ENCODE assay signal across 21 mouse cellular contexts in the genomic region with DNA sequence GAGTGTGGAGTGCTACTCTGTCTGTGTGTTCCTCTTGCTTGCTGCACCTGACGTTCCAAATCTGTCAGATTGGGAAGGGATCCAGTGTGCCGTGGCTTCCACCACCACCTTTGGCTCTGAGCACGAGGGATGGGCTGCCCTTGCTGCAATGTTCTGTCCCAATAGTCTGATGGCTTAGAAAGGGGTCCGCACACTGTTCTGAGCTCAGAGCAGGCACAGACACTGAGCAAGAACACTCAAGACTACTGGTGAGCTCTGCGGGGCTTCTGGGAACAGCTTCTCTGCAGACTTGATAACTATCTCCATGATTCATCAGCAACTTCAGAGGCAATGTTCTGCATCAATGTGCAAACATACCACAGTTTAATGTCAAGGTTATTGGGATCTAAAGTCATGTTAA. TPM values are rescaled to one million over a fixed set of nuclear protein-coding genes. Genes with fewer than 3 reads are reported as not detected.
DNase-seq lines count a peak whose midpoint lies in the region; ATAC-seq and TF ChIP-seq lines count a peak whose summit lies in the region.
"Had no signal": no experiment of that assay in that cellular context is flagged by ENCODE, and none has a peak within 500 bp of the region (broad histone marks: within the 10 kb centered on the region; RNA-seq: fewer than 3 reads in every experiment).

No protein-coding gene starts in this region.

- H3K27me3 ChIP-seq in liver, adult 2 months (ENCODE audit: control insufficient read depth, insufficient read depth, low read length) = no peaks in the 10 kb centered on the region
- no peaks in the 10 kb centered on the region for H3K27me3 ChIP-seq in liver, embryonic 11.5 days (replicated peaks; ENCODE audit: control insufficient read depth, insufficient read depth, low read length)
- H3K27me3 ChIP-seq: embryonic facial prominence, embryonic 12.5 days; embryonic facial prominence, embryonic 15.5 days; forebrain, embryonic 12.5 days had no signal

- H3K4me2 ChIP-seq in liver, embryonic 11.5 days = no peak overlapping the region
- H3K4me2 ChIP-seq: embryonic facial prominence, embryonic 12.5 days; embryonic facial prominence, embryonic 15.5 days; forebrain, embryonic 12.5 days had no signal

- no peak overlapping the region for H3K9ac ChIP-seq in liver, adult 2 months (ENCODE audit: low read depth, low read length)
- H3K9ac ChIP-seq in liver, embryonic 11.5 days (ENCODE audit: low read depth, low read length) = no peak overlapping the region
- H3K9ac ChIP-seq: embryonic facial prominence, embryonic 12.5 days; embryonic facial prominence, embryonic 15.5 days; forebrain, embryonic 12.5 days had no signal

- 59% methylated on average over 5 of the region's 5 CpGs for WGBS in liver, adult 2 months
- WGBS in liver, embryonic 11.5 days = 75% methylated on average over 5 of the region's 5 CpGs

- peak; percentile 53 to 84 for DNase-seq in adrenal gland, adult (ENCODE audit: inconsistent age in 2 of 2, low spot score in 1 of 2)
- no peak for DNase-seq in adrenal gland, postnatal 25 days
- DNase-seq in adrenal gland, postnatal 10 days = peak; percentile 26
- no peak for DNase-seq in adrenal gland, adult 8-10 months
- DNase-seq in liver, adult 2 months (ENCODE audit: extremely low read depth, low read depth, low spot score) = peak; percentile 42
- DNase-seq in liver, embryonic 11.5 days (ENCODE audit: low spot score) = no peak
- DNase-seq in adrenal gland, postnatal 36 days = peak; percentile 24 to 27
- no peak for DNase-seq in frontal cortex, postnatal 14 days (ENCODE audit: low spot score in 2 of 2)
- DNase-seq: cerebellum, adult 11 months; cerebellum, adult 18-20 months; cerebellum, adult 8-10 months; cerebellum, adult 9-11 months; cerebellum, postnatal 36 days; embryo, embryonic 11 days had no signal

- H3K79me2 ChIP-seq in liver, adult 2 months (ENCODE audit: control insufficient read depth, insufficient read depth, low read length) = peaks cover 19% of the 10 kb centered on the region; the same call in 1 of the 2 replicates

- no peaks in the 10 kb centered on the region for H3K9me3 ChIP-seq in liver, embryonic 11.5 days (ENCODE audit: control insufficient read depth, low read length)
- H3K9me3 ChIP-seq: embryonic facial prominence, embryonic 12.5 days; embryonic facial prominence, embryonic 15.5 days; forebrain, embryonic 10.5 days; forebrain, embryonic 12.5 days had no signal

- no peak for ATAC-seq in liver, embryonic 11.5 days (replicated peaks; ENCODE audit: low FRiP score)
- ATAC-seq: forebrain, embryonic 14.5 days; forebrain, embryonic 16.5 days had no signal

- TF ChIP-seq POLR2A in liver, adult 2 months (IDR thresholded peaks at IDR 0.05; ENCODE audit: extremely low read depth, insufficient read depth, low read length) = no peak

- H3K4me1 ChIP-seq in liver, adult 2 months (ENCODE audit: control insufficient read depth, insufficient read depth, low read length) = peaks cover 9% of the 10 kb centered on the region; the same call in 1 of the 2 replicates
- no peaks in the 10 kb centered on the region for H3K4me1 ChIP-seq in liver, embryonic 11.5 days (replicated peaks; ENCODE audit: control insufficient read depth, insufficient read depth, low read length)
- H3K4me1 ChIP-seq: embryonic facial prominence, embryonic 12.5 days; embryonic facial prominence, embryonic 15.5 days; forebrain, embryonic 10.5 days; forebrain, embryonic 12.5 days had no signal

- H3K4me3 ChIP-seq in liver, adult 2 months (ENCODE audit: insufficient read depth, low read depth, low read length) = no peak overlapping the region
- no peak overlapping the region for H3K4me3 ChIP-seq in liver, embryonic 11.5 days (ENCODE audit: low read depth, low read length)
- H3K4me3 ChIP-seq: embryonic facial prominence, embryonic 12.5 days; embryonic facial prominence, embryonic 15.5 days; erythroblast, embryonic 14.5 days; forebrain, embryonic 10.5 days; forebrain, embryonic 12.5 days had no signal

- peaks cover 15% of the 10 kb centered on the region for H3K36me3 ChIP-seq in liver, adult 2 months (ENCODE audit: control insufficient read depth, insufficient read depth, low read length)
- H3K36me3 ChIP-seq in liver, embryonic 11.5 days (ENCODE audit: control insufficient read depth, insufficient read depth, low read length) = no peaks in the 10 kb centered on the region
- H3K36me3 ChIP-seq: embryonic facial prominence, embryonic 12.5 days; embryonic facial prominence, embryonic 15.5 days; forebrain, embryonic 10.5 days had no signal

- H3K27ac ChIP-seq in liver, adult 2 months (replicated peaks; ENCODE audit: insufficient read depth, low read depth, low read length) = no peak overlapping the region
- H3K27ac ChIP-seq in liver, embryonic 11.5 days (ENCODE audit: low read depth, low read length) = no peak overlapping the region
- H3K27ac ChIP-seq: embryonic facial prominence, embryonic 12.5 days; embryonic facial prominence, embryonic 15.5 days; forebrain, embryonic 10.5 days; forebrain, embryonic 12.5 days had no signal

- TF ChIP-seq CTCF in liver, adult 2 months (IDR thresholded peaks at IDR 0.05; ENCODE audit: low read depth, low read length) = no peak

RNA-seq across cellular contexts. Expression of a gene that starts 9.9 kb away (rescaled TPM):
- total RNA-seq in adrenal gland, postnatal 25 days (2021) = 29.5 and 31.7 TPM in 2 replicates
- total RNA-seq in adrenal gland, postnatal 10 days (2021) = 10 to 100 TPM; 12.0 to 13.3 TPM
- 10 to 100 TPM in 3 of 4 experiments, 1 to 10 TPM in 1; 8.2 to 24.0 (median 13.0) TPM for total RNA-seq in adrenal gland, adult 8-10 months (2022)
- 83.6 and 86.4 TPM in 2 replicates for total RNA-seq in liver, adult 2 months (2014; rRNA removed)
- 41.9 and 54.7 TPM in 2 replicates for polyA plus RNA-seq in liver, adult 2 months (2012; rRNA removed)
- 9.9 and 10.3 TPM in 2 replicates for polyA plus RNA-seq in liver, embryonic 11.5 days (2014; fragmentation: Nextera tagmentation; extraction: Ambion mirVana)
- total RNA-seq in adrenal gland, postnatal 36 days (2021) = 10 to 100 TPM in 1 of 2 experiments, 1 to 10 TPM in 1; 8.2 to 23.2 TPM

Comparison
In these comparisons a context has a peak if more than half of its experiments do, and no peak if none do; other contexts are left out.
1. DNase-seq: peak in adrenal gland, adult (2 of 2), adrenal gland, postnatal 10 days (single experiment), liver, adult 2 months (single experiment) and adrenal gland, postnatal 36 days (2 of 2); none in adrenal gland, postnatal 25 days (single experiment), adrenal gland, adult 8-10 months (single experiment), liver, embryonic 11.5 days (single experiment) and frontal cortex, postnatal 14 days (0 of 2).